Comparison of ENCODE assay signal across 14 mouse cellular contexts in the genomic region with DNA sequence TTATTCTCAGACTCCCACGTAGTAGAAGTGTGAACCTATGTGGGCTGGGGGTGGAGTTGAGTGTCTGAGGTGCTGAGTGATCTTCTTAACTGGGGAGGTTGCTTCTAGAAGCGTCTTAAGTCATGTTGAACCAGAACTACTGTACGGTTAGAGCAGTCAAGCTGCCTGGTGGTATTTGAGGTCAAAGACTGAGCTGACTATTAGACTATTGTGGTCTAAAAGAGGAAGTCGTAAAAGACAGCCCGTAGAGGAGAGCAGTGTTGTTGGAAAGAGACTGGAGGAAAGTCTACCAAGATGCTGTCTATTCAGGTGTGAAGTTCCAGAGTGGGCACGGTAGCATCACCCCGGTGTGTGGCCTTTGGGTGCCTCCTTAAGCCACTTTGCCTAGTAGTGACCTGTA. TPM values are rescaled to one million over a fixed set of nuclear protein-coding genes. Genes with fewer than 3 reads are reported as not detected.
DNase-seq lines count a peak whose midpoint lies in the region; ATAC-seq and TF ChIP-seq lines count a peak whose summit lies in the region.
"Had no signal": no experiment of that assay in that cellular context is flagged by ENCODE, and none has a peak within 500 bp of the region (broad histone marks: within the 10 kb centered on the region; RNA-seq: fewer than 3 reads in every experiment).

No protein-coding gene starts in this region.

- H3K9ac ChIP-seq in liver, postnatal 0 days (replicated peaks), result no peak overlapping the region
- no peak overlapping the region for H3K9ac ChIP-seq in hindbrain, embryonic 14.5 days
- H3K9ac ChIP-seq: kidney, embryonic 15.5 days had no signal

- TF ChIP-seq CTCF in liver, postnatal 0 days (IDR thresholded peaks at IDR 0.05; ENCODE audit: low read depth), result no peak

- H3K4me1 ChIP-seq in liver, postnatal 0 days (ENCODE audit: insufficient read depth), result peaks cover 7% of the 10 kb centered on the region; the same call in 1 of the 2 replicates
- peaks cover 5% of the 10 kb centered on the region; the same call in 1 of the 2 replicates for H3K4me1 ChIP-seq in embryonic facial prominence, embryonic 10.5 days
- no peaks in the 10 kb centered on the region for H3K4me1 ChIP-seq in hindbrain, embryonic 14.5 days (replicated peaks; ENCODE audit: control insufficient read depth, insufficient read depth, low read length)
- H3K4me1 ChIP-seq: hindbrain, embryonic 10.5 days; kidney, embryonic 15.5 days had no signal

- H3K27ac ChIP-seq in liver, postnatal 0 days (ENCODE audit: low read depth), result peak overlapping the region; percentile 57; the same call in 1 of the 2 replicates
- H3K27ac ChIP-seq in embryonic facial prominence, embryonic 10.5 days (replicated peaks), result no peak overlapping the region
- H3K27ac ChIP-seq in hindbrain, embryonic 14.5 days, result no peak overlapping the region
- H3K27ac ChIP-seq: heart, adult 2 months; hindbrain, embryonic 10.5 days; kidney, embryonic 15.5 days had no signal

- no peak overlapping the region for H3K4me2 ChIP-seq in liver, postnatal 0 days (ENCODE audit: low read depth, low read length)
- H3K4me2 ChIP-seq in hindbrain, embryonic 14.5 days (replicated peaks), result no peak overlapping the region
- H3K4me2 ChIP-seq: kidney, embryonic 15.5 days had no signal

- WGBS in liver, postnatal 0 days (ENCODE audit: insufficient replicate concordance), result 33% methylated on average over 7 of the region's 7 CpGs
- 89% methylated on average over 7 of the region's 7 CpGs for WGBS in embryonic facial prominence, embryonic 10.5 days
- 93% methylated on average over 7 of the region's 7 CpGs for WGBS in hindbrain, embryonic 14.5 days

- no peaks in the 10 kb centered on the region for H3K9me3 ChIP-seq in liver, postnatal 0 days (ENCODE audit: low read length)
- no peaks in the 10 kb centered on the region for H3K9me3 ChIP-seq in embryonic facial prominence, embryonic 10.5 days
- no peaks in the 10 kb centered on the region for H3K9me3 ChIP-seq in hindbrain, embryonic 14.5 days (ENCODE audit: control insufficient read depth, low read length)
- H3K9me3 ChIP-seq: hindbrain, embryonic 10.5 days; kidney, embryonic 15.5 days had no signal

- H3K27me3 ChIP-seq in liver, postnatal 0 days (ENCODE audit: insufficient read depth, low read length), result no peaks in the 10 kb centered on the region
- no peaks in the 10 kb centered on the region for H3K27me3 ChIP-seq in splenic B cell, adult 2 months (ENCODE audit: control insufficient read depth, insufficient read depth, low read length, poor library complexity, severe bottlenecking)
- no peaks in the 10 kb centered on the region for H3K27me3 ChIP-seq in embryonic facial prominence, embryonic 10.5 days (replicated peaks; ENCODE audit: low read depth, poor library complexity, severe bottlenecking)
- H3K27me3 ChIP-seq in hindbrain, embryonic 14.5 days (ENCODE audit: control insufficient read depth, insufficient read depth, low read length), result no peaks in the 10 kb centered on the region
- H3K27me3 ChIP-seq: kidney, embryonic 15.5 days had no signal

- ATAC-seq in liver, postnatal 0 days, result peak; percentile 24; the same call in 1 of the 2 replicates
- no peak for ATAC-seq in hindbrain, embryonic 14.5 days (ENCODE audit: low FRiP score)

- H3K36me3 ChIP-seq in liver, postnatal 0 days (replicated peaks; ENCODE audit: insufficient read depth, low read length), result peaks cover 10% of the 10 kb centered on the region
- peaks cover 10% of the 10 kb centered on the region for H3K36me3 ChIP-seq in splenic B cell, adult 2 months (ENCODE audit: control insufficient read depth, insufficient read depth, low read length, poor library complexity, severe bottlenecking)
- H3K36me3 ChIP-seq in embryonic facial prominence, embryonic 10.5 days (replicated peaks), result peaks cover 13% of the 10 kb centered on the region
- H3K36me3 ChIP-seq in hindbrain, embryonic 14.5 days (replicated peaks; ENCODE audit: control insufficient read depth, insufficient read depth), result no peaks in the 10 kb centered on the region

- H3K4me3 ChIP-seq in liver, postnatal 0 days (ENCODE audit: low read depth, low read length), result no peak overlapping the region
- H3K4me3 ChIP-seq in embryonic facial prominence, embryonic 10.5 days, result no peak overlapping the region
- H3K4me3 ChIP-seq in hindbrain, embryonic 14.5 days (replicated peaks; ENCODE audit: low read length), result no peak overlapping the region
- H3K4me3 ChIP-seq: erythroblast, embryonic 14.5 days; heart, adult 2 months; hindbrain, embryonic 10.5 days; kidney, embryonic 15.5 days had no signal

- TF ChIP-seq EP300 in liver, postnatal 0 days (IDR thresholded peaks at IDR 0.05; ENCODE audit: low read depth), result no peak

- DNase-seq in liver, postnatal 0 days, result no peak
- no peak for DNase-seq in liver
- DNase-seq in CD8-positive naive resting alpha-beta T cell, adult 2 months (ENCODE audit: low read depth in 2 of 2, low spot score in 2 of 2), result peak; percentile 18 to 38
- peak; percentile 85 for DNase-seq in induced T-regulatory cell, adult 2 months (ENCODE audit: low read depth)
- peak; percentile 82 for DNase-seq in splenic B cell, adult 2 months (ENCODE audit: low read depth, low spot score)
- no peak for DNase-seq in embryonic facial prominence, embryonic 10.5 days (ENCODE audit: low spot score)
- no peak for DNase-seq in adrenal gland, postnatal 25 days
- DNase-seq in hindbrain, embryonic 14.5 days (ENCODE audit: low spot score), result no peak
- DNase-seq: heart, adult 2 months; lung, postnatal 10 days had no signal

RNA-seq across cellular contexts. Expression of a gene that starts 24.0 kb away (rescaled TPM):
- 1.2 TPM in 2 replicates for polyA plus RNA-seq in liver, postnatal 0 days (2015; fragmentation: Nextera tagmentation; extraction: Ambion mirVana)
- polyA plus RNA-seq in embryonic facial prominence, embryonic 10.5 days (2016; fragmentation: Nextera tagmentation; extraction: Ambion mirVana), result 0.10 and 0.14 TPM in 2 replicates
- total RNA-seq in adrenal gland, postnatal 25 days (2021), result not detected in 2 replicates
- polyA plus RNA-seq in hindbrain, embryonic 14.5 days (2014; fragmentation: Nextera tagmentation; extraction: Ambion mirVana), result not detected in 2 replicates
- total RNA-seq: heart, adult 2 months; layer of hippocampus, postnatal 14 days had no signal
- polyA plus RNA-seq: erythroblast, embryonic 14.5 days had no signal

RNA-seq across cellular contexts. Expression of a gene that starts 59.6 kb away (rescaled TPM):
- polyA plus RNA-seq in liver, postnatal 0 days (2015; fragmentation: Nextera tagmentation; extraction: Ambion mirVana), result 16.1 and 19.2 TPM in 2 replicates
- polyA plus RNA-seq in embryonic facial prominence, embryonic 10.5 days (2016; fragmentation: Nextera tagmentation; extraction: Ambion mirVana), result 62.1 and 64.1 TPM in 2 replicates
- total RNA-seq in adrenal gland, postnatal 25 days (2021), result 159 and 212 TPM in 2 replicates
- 27.1 and 27.2 TPM in 2 replicates for polyA plus RNA-seq in hindbrain, embryonic 14.5 days (2014; fragmentation: Nextera tagmentation; extraction: Ambion mirVana)

Comparison
In these comparisons a context has a peak if more than half of its experiments do, and no peak if none do; other contexts are left out.
1. DNase-seq: peak in CD8-positive naive resting alpha-beta T cell, adult 2 months (2 of 2), induced T-regulatory cell, adult 2 months (single experiment) and splenic B cell, adult 2 months (single experiment); none in liver, postnatal 0 days (single experiment), liver (single experiment), embryonic facial prominence, embryonic 10.5 days (single experiment), adrenal gland, postnatal 25 days (single experiment) and hindbrain, embryonic 14.5 days (single experiment).